Mouse (Mus musculus): ENCODE measurements around the gene Wnt16. TPM values are rescaled to one million over a fixed set of nuclear protein-coding genes. Genes with fewer than 3 reads are reported as not detected.

The Wnt16 gene
- total RNA-seq, 2 experiments from 2014 or later, result not detected

- peak; percentile 84 to 85 for DNase-seq (ENCODE audit: low spot score in 2 of 2)
Observed at GRCm38 (mm10) chr6:22325364-22326072, 37.5 kb downstream of the Wnt16 start.

GRCm38 (mm10) chr6:22326289-22326688, 38.3 kb downstream of the Wnt16 start:
- DNase-seq (ENCODE audit: low spot score in 2 of 2), result no peak

DNA sequence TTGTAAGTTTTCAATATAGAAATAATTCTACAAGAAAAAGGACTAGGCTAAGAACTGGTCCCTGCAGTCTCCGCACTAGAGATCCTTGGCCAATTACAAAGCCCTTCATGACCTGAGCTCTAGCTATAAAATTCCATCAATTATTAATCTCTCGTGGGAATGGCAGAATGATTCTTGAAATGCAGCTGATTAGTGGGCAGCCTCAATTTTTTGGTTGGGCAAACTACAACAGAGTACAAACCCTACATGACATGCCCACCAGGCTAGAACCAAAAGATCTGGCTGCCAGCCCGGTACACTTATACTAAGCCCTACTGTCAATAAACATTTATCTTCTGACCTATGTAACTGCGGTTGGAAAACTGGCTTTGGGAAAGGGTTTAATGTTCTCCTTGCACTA, 39.1 kb downstream of the Wnt16 start:
- no peak for DNase-seq (ENCODE audit: low spot score in 2 of 2)

- no peak for DNase-seq (ENCODE audit: low spot score in 2 of 2)
Observed at GRCm38 (mm10) chr6:22327931-22328330, 39.9 kb downstream of the Wnt16 start.

GRCm38 (mm10) chr6:22330169-22330960, 42.3 kb downstream of the Wnt16 start:
- no peak for DNase-seq (ENCODE audit: low spot score in 2 of 2)

GRCm38 (mm10) chr6:22332548-22332947, 44.5 kb downstream of the Wnt16 start:
- DNase-seq (ENCODE audit: low spot score in 2 of 2), result no peak

- DNase-seq (ENCODE audit: low spot score in 2 of 2), result no peak
Observed at GRCm38 (mm10) chr6:22339763-22340542, 51.9 kb downstream of the Wnt16 start.

GRCm38 (mm10) chr6:22340779-22341178, 52.8 kb downstream of the Wnt16 start:
- no peak for DNase-seq (ENCODE audit: low spot score in 2 of 2)

GRCm38 (mm10) chr6:22343292-22343691, 55.3 kb downstream of the Wnt16 start:
- no peak for DNase-seq (ENCODE audit: low spot score in 2 of 2)

DNA sequence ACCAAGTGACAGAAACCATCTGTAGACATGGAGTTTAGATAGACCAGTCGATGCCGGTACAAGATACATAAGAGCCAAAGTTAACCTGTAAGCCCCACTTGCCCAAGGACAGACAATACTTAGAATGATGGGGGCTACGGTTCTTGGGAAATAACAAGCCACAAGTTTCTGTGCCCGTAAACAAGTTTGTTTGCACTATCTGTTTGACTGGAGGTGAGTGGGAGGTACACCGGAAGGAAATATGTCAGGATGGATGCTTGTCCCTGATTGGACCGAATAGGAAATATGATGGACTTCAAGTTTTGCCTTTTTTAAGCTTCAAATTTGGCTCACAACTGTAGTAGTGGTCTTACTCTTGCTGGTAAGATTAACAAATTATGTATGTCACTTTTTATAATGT, 55.7 kb downstream of the Wnt16 start:
- DNase-seq (ENCODE audit: low spot score in 2 of 2), result no peak

DNA sequence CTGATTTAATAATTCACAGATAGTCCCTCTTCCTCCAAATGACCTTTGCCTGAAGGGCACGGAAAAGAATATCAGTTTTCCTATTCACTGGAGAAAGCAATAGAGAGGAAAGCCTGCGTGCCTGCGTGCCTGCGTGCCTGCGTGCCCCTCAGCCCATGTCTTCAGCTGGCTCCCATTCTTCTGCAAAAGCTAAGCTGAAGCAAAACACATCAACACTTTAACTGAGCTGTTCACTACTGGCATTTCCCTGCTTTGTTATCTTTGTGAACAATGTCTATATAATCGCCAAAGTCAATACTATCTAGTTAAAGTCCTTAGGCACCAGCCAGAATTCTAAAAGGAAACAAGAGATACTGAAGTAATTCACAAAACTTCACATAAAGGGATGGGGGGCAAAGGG, 56.4 kb downstream of the Wnt16 start:
- no peak for DNase-seq (ENCODE audit: low spot score in 2 of 2)

GRCm38 (mm10) chr6:22347132-22347902, 59.3 kb downstream of the Wnt16 start:
- no peak for DNase-seq (ENCODE audit: low spot score in 2 of 2)

Other genes with a start within 250 kb of the Wnt16 start
- gene Fam3c, start 68.0 kb downstream of the Wnt16 start, total RNA-seq (2021), result 10 to 100 TPM; 52.3 to 53.1 TPM

Measured in adrenal gland, adult 18-20 months (tissue).